Mouse (Mus musculus): Measurements from ENCODE around the gene Sbno2.

Gene Sbno2

GRCm38 (mm10) chr10:80123932-80124562, 18.7 kb upstream of the Sbno2 start:
- no peak for DNase-seq (ENCODE audit: low spot score)

GRCm38 (mm10) chr10:80121639-80122038, 16.3 kb upstream of the Sbno2 start:
- DNase-seq (ENCODE audit: low spot score): no peak

- DNase-seq (ENCODE audit: low spot score): no peak
Observed at GRCm38 (mm10) chr10:80120146-80120545, 14.8 kb upstream of the Sbno2 start.

DNA sequence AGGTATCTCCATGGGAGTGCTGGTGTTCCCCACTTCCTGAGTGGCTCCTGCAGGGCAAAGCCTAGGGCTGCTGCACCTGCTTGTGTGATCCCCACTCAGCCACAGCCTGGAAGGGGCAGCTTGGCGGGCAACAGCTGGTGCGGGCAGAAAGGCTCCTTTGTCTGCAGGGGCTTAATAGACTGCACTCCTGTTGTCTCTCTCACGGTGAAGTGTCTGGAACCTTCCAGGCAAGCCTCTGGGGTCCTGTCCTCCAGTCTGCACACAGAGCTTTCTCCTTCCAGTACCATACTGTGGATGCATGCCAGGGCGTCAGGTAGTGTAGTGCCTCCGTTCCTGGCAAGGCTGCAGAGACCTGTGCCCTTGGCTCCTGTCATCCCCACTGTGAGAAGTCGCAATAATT, 13.2 kb upstream of the Sbno2 start:
- no peak for DNase-seq (ENCODE audit: low spot score)

DNA sequence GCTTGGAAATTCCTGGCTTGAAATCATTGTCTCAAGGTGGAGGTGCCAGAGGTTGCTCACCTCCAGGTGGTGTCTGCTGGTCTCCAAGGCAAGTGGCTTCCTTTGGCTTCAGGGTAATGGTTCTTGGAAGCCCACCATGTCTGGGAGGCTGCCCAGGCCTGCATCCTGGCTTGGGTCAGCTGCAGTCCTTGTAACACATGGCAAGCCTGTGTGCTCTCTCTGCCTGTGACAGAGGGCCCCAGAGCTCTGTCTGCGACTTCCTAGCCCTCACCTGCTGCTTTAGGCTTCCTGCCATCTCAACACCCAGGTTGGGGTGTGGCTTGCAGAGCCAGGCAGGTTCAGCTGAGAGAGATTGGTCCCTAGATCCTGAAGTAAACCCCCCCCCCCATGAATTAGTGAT, 12.4 kb upstream of the Sbno2 start:
- DNase-seq (ENCODE audit: low spot score): no peak

DNA sequence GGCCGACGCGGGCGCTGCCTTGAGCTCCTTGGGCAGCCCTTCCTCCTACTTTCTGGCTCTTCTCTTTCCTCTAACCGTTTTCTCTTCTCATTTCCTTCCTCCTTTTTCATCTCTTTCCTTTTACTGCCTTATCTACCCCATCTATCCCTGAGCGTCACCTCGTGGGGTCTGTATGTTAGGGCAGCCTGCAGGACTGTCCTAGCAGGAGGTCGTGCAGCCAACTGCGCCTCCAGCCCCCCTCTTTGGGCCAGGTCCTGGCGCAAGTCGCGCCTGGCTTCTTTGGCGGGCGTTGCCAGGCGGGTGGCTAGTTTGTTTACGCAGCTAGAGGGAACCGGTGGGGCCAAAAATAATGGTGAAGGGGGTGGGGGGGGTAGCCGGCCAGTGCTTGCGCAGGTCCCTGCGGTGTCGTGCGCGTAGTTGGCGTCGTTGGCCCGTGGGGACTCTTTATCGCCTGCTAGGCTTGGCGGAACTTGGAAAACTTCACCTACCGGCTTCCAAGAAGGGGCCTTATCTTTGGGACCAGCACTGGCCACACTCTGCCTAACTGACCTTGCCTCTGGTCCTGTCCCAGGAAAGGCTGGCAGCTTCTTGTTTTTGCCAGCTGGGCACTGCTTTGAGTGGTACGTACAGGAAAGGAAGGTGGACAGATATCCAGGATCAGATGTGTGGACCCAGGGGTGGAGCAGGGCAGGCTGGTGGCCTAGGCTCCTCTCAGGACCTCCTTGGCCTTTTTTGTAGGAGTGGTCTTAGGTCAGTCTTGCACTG, 11.7 kb upstream of the Sbno2 start:
- DNase-seq (ENCODE audit: low spot score): no peak

GRCm38 (mm10) chr10:80116563-80116926, 11.2 kb upstream of the Sbno2 start:
- DNase-seq (ENCODE audit: low spot score): no peak

DNA sequence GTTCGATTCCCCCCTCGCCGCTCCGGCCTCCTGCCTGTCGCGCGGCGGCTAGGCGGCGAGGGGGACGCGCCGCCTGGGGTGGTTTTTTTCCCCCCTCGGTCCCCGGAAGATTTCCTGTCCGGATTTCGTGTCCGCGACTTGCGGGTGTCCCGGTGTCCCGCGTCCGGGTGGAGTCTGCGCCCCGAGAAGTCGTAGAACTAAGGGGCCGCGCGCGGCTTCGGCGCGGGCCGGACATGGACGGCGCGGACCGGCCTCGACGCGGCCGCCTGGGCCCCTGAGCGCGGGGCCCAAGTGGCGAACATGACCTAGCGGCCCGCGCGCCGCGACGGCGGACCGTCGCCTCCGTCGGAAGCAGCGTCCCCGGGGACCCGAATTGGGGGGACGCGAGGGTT, 10.6 kb upstream of the Sbno2 start:
- DNase-seq (ENCODE audit: low spot score): no peak

DNA sequence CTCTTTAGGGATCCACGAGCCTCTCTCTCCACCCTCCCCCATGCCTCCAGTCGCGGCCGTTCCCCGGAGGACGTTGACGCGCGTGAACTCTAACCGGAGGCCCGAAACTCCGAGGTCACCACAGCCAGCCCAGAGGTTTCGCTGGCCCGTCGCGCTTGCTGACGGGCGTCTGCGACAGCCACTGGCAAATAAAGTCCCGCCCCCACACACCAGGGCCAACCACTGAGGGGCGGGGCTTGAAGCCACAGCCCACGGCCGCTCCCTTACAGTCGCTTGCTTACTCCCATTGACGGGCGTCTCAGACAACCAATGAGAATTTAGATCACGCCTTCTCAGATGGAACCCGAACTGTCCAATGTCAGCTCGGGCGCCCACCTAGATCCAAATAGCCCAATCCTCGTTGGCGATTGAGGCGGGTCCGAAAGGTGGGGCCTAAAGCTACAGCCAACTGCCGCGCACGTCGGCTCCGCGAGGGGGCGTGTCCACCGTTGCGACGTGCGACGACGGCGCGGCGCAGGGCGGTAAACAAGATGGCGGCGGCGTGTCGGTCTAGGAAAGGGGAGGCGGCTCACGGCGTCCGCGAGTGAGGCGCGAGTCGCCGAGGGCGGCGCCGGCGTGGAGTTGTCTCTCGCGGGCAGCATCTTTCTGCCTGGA, 10.0 kb upstream of the Sbno2 start, which contains the start of gene Stk11:
Gene Stk11, plus strand, starts transcription at position 514 of the 654 bp plus-strand sequence.
- DNase-seq (ENCODE audit: low spot score): peak; percentile 94

DNA sequence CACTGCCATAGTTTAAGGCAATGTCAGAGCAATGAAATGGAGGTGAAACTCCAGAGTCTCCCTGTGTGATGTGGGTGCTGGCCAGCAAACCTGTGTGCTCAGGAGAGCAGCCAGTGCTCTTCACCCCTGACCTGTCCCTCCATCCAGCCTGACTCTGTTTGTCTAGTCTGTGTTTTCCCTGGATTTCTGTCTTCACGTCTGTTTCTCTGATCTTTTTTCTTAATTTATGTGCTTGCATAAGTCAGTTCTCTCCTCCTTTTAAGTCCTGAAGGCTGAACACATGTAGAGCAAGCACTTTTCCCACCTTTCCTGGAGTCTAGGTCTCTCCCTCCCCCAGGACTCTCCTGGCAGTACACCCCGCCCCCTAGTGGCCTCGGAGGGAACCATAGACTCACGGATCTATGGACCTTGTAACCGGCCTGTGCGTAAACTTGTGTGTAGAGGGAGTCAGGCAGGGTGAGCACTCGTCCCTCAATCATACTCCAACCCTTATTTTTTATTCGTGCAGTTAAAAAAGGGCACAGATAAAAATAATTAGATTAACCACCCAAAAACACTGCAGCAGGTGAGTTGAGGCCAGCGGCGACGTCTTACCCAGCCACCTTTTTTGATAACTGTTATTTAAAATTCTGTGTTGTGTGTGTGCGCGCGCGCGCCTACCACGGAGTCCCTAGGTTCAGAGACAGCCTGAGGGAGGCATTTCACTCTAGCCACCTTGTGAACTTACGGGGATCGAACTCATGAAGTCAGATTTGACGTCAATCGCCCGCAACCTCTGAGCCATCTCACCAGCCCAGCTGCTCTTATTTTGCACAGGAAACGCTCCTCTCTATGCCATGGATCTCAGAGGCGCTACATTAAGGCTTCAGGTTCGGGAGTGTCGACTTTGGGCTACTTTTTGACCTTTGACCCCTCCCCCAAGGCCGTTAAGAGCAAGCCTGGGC, 9.2 kb upstream of the Sbno2 start:
- DNase-seq (ENCODE audit: low spot score): peak; percentile 91

DNA sequence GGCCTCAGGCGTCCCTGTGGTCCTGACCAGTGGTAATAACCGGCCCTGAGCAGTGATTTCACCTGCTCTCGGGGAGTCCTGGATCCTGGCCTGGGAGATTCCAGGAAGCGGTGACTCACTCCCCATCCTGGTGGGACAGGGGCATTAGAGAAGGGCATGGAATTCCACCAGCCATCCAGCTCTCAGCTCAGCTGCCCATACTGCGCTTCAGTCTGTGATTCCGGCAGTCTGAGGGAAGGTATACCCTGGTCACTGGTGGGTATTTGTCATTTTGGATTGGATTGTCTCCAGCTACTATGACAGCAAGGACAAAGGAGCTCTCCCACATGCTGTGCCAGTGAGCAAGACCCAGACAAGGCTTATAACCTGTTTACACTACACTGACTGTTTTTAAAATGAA, 2.3 kb upstream of the Sbno2 start:
- DNase-seq (ENCODE audit: low spot score): no peak

GRCm38 (mm10) chr10:80105926-80106325, 555 bp upstream of the Sbno2 start:
- DNase-seq (ENCODE audit: low spot score): no peak

DNA sequence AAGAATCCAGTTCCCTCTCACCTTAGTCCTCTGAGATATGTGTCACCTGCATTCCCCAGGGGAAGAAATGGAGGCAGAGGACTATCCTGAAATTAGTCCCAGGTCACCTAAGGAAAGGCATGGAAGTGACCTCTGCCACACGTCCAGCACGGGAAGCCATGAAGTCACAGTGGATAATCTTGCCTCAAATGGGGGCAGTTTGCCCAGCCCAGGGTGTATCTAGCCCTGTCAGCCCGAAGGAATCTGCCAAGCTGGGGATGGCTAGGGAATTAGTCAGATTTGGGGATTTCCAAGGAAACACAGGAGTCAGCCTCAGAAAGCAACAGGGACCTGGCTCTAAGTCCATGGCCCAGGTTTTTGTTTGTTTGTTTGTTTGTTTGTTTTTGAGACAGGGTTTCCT, 1.2 kb downstream of the Sbno2 start:
- no peak for DNase-seq (ENCODE audit: low spot score)

DNA sequence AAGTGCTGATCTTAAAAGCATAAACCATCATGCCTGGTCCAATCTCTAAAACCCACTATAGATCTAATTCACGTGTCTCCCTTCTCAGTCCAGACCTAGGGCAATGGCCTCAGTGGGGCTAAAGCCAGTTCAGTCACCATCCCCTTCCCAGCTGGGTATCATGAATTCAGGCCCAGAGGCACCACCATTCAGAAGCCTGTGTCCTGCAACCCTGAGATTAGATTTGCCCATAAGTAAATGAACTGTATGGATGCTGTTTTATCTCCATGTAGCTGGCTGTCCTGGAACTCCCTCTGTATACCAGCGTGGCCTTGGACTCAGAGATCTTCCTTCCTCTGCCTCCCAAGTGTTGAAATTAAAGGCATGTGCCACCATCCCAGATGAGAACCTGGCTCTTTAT, 2.3 kb downstream of the Sbno2 start:
- no peak for DNase-seq (ENCODE audit: low spot score)

GRCm38 (mm10) chr10:80102216-80102915, 3.0 kb downstream of the Sbno2 start:
- peak; percentile 62 for DNase-seq (ENCODE audit: low spot score)

- no peak for DNase-seq (ENCODE audit: low spot score)
Observed at GRCm38 (mm10) chr10:80100982-80101381, 4.4 kb downstream of the Sbno2 start.

- no peak for DNase-seq (ENCODE audit: low spot score)
Observed at GRCm38 (mm10) chr10:80098630-80099029, 6.7 kb downstream of the Sbno2 start.

- DNase-seq (ENCODE audit: low spot score): no peak
Observed at GRCm38 (mm10) chr10:80097275-80097674, 8.1 kb downstream of the Sbno2 start.

- DNase-seq (ENCODE audit: low spot score): no peak
Observed at GRCm38 (mm10) chr10:80095547-80095946, 9.8 kb downstream of the Sbno2 start.

DNA sequence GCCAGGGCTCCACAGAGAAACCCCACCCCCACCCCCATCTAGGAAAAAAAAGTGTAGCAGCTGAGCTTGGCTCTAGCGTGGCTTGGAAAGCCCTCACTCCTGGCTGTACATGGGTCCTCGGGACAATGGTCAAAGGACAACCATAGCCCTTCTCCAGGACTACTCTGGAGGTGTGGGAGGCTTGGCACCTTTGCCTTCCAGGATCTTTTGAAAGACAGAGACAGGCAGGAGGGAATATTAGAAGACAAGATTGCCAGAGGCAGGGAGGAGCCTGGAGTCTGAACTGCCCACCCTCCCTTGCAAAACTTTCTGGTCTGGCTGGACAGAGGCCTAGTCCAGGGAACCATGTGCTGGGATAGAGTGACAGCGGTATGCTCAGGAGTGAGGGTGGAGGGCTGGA, 10.7 kb downstream of the Sbno2 start:
- no peak for DNase-seq (ENCODE audit: low spot score)

DNA sequence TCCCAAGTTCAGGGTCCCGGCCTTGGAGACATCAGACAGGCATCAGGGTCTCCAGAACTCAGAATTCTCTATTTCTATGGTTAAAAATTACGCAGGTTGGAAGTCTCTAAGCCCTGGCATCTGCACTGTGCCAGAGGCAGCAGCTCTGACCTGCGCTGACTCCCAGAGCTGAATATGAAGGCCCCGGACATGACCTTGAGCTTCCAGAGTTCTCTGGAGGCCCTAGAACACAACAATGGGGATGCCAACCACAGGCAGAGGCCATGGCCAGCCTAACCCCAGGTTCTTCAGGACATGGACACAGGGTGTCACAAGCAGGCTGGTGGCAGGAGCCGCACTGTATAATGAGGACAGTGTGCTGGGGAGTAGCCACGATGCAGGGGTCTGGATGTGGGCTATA, 11.3 kb downstream of the Sbno2 start:
- no peak for DNase-seq (ENCODE audit: low spot score)

- no peak for DNase-seq (ENCODE audit: low spot score)
Observed at GRCm38 (mm10) chr10:80092690-80093089, 12.7 kb downstream of the Sbno2 start.
